Mouse (Mus musculus) spleen, postnatal 14 days (tissue): ENCODE measurements around the gene Klf1.

Experiments
- DNase-seq, 2 experiments: peaks; one replicate each; pipeline ENCODE4 v3.0.0; 2021 to 2022; ENCODE audit warnings: low spot score in 2 of 2

Gene Klf1

DNA sequence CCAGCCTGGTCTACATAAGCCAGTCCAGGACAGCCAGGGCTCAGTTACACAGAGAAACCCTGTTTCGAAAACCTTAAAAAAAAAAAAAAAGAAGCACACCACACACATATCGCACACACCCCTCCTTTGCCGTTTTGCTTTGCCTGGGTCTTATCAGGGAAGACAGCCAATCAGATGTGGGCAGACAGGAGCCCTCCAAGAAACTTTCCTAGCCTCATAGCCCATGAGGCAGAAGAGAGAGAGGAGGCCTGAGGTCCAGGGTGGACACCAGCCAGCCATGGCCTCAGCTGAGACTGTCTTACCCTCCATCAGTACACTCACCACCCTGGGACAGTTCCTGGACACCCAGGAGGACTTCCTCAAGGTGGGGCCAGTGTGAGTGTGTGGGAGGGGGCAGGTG is at the start of gene Klf1:
Gene Klf1, plus strand, starts transcription at position 177 of the 400 bp plus-strand sequence.
- peak; percentile 36 to 43 for DNase-seq

DNA sequence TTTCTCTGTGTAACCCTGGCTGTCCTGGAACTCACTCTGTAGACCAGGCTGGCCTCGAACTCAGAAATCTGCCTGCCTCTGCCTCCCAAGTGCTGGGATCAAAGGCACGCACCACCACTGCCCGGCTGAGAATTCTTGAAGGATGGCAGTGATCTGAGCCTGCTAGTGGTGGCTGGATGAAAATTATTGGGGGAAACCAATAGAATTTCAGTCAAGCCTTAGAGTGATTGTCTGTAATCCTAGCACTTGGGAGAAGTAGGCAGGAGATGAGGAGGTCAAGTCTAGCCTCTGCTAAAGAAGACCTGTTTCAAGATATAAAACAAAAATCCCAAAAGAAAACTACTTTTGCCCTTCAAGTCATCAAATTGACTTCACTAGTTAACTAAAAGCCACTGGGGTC is 45.3 kb upstream of the Klf1 start:
- DNase-seq, result no peak

DNA sequence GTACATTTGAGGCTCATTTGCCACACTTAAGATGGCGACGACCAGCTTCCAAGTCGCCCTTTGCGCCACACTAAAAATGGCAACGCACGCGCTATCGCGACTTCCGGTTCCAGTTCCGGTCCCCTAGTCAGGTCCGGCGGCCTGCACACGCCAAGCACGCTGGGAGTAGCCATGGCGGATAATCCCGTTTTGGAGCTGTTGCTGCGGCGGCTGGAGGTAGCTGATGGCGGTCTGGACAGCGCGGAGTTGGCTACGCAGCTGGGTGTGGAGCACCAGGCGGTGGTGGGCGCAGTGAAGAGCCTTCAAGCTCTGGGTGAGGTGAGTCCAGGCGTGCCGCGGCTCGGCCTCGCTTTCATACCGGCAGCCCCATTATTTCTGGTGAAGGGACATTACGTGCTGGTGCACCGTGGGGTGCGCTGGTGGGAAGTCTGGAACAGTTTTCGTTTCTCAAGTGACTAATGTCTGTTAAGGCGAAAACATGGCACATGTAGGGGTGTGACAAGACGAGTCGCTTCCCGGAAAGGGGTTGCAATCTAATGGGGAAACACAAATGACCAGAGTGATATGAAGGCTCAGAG is 44.8 kb upstream of the Klf1 start, which contains the start of gene Farsa:
Gene Farsa, plus strand, starts transcription at position 126 of the 578 bp plus-strand sequence.
- DNase-seq, result peak; percentile 82 to 90

DNA sequence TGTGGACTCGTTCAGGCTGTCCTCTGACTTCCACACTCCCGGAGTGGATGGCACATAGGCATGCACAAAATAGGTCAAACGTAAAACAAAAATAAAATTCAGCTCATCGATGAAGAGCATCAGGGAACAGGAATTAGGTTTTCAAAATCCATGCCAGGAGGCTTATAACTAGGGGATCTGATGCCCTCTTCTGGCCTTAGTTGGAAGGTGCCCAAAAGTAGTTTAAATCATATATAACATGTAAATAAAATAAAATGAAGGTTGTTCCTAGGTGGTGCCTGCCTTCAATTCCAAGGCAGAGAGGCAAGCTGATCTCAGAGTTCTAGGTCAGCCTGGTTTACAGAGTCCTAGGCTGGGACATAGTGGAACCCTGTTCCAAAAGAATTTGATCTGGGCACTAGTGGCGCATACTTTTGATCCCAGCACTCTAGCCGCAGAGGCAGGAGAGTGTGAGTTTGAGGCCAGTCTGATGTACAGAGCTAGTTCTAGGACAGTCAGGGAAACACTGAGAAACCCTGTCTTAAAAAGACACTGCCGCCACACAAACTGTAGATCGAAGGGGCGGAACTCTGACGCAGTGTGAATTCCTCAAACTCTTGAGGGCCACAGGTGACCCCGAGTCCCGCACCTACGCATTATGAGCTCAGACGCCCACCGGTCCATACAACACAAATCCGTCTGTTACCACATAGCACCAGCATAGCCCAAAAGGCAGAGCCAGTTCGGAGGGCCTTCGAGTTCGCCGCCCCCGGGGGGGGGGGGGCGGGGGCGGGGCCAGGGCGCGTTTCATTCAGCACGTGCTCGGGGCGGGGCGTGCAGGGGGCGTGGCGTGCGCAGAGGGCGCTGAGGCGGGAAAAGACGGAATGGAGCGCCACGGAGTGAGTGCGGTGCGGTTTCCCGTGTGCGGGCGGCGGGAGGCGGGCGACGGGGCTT is 30.1 kb upstream of the Klf1 start, which contains the start of gene Syce2:
Gene Syce2, plus strand, starts transcription at position 736 of the 933 bp plus-strand sequence.
- DNase-seq, result peak; percentile 82 to 85

DNA sequence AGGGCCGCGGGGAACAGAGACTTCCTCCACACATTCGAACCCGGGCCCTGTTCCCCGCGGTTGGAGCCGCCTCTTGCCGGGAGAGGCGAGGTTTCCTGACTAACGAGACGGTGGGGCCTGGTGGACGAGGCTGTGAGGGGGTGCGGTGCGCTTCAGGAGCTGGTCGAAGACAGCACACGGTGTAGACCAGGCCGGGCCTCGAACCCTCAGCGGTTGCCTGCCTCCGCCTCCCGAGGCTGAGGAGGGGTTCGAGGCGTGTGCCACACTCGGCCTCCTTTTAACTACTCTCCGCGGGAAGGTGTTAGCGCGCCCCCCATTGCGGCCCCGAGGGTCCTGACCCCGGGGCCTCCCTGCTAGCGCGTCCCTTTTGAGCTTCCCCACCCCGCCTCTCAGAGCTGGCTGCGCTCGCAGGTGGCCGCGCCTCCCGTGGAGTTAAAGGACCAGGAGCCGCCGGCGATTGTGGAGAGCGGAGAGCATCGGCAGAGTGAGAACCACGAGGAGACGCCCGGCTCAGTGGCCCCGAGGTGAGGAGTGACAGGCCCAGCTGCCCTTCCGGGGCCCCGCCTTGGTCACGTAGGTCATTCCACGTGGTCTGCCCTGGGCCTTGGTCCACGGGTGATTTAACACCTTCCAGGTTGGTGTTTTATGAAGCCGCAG is 29.3 kb upstream of the Klf1 start:
- DNase-seq, result peak in 1 of 2 experiments; percentile 32

DNA sequence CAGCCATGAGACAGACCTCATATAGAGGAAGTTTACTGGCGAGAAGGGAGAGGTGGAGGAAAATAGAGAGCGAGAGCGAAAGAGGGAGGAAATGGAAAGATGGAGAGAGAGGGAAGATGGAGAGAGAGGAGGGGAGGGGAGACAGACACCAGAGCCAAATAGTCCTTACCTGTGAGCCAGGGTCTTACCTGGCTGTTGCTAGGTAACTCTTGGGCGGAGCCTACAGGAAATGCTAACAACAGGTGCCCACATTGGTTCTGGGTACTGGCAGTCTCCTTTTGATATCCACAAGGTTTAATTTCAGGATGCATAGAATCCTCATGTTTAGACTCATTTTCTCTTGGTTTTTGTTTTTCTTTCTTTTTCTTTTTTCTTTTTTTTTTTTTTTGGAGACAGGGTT is 28.7 kb upstream of the Klf1 start:
- DNase-seq, result no peak

DNA sequence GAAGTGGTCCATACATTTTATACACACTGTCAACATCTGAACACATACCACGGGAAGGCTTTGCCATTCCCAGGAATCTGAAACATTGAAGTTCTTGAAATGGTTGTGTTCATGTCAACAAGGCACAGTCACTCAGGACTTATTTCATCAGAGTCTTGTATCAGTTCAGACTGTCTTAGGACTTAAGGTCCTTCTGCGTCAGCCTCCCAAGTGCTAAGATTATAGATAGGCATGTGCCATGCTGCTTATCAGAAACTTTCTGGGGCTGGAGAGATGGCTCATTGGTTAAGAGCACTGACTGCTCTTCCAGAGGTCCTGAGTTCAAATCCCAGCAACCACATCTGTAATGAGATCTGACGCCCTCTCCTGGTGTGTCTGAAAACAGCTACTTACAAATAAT is 27.4 kb upstream of the Klf1 start:
- no peak for DNase-seq

DNA sequence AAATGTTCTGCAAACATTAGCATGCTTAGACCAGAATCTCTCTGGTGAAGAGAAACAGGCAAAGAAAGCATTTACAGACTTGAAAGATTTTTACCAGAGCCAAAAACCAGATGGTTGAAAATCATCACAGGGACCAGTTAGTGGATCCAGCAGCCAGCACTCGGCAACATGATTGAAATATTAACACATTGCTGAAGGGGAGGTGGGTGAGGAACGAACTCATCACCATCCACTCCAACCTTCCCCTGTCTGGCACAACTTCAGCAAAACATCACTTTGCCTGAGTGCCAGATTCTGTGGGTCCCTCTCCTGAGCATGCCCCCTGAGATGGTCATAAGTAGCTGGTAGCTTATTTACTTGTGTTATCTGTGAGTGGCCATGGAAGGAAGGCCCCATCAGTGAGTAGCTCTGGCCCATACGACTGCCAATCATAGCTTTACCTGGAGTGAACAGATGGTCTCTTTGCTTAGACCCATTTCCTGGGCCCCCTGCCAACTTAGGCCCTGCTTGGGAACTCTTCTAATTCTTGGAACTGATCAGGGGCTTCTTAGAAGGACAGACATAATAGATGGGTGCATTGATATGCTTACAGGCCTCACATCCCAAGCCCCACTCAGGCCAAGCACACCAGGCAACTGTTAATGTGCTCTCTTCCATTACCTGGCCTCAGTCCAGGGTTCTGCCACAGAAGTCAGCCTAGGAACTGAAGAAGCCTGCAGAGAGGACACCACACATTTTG is 24.3 kb upstream of the Klf1 start:
- no peak for DNase-seq

DNA sequence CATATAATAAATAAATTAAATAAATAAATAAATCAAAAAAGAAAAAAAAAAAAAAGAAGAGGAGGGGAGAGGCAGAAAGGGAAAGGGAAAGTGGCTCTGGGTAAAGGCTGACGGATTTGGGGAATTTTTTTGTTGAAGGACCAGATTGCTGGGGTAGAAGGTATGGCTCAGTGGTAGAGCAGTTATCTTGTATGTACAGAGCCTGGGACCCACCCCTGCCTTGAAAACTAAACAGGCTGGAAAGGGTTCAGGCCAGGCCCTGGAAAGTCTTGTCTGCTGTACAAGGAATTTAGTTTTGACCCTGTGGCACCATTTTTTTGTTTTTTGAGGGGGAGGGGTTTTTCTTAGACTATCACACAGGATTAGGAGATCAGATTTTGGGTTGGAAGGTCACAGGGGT is 22.8 kb upstream of the Klf1 start:
- DNase-seq, result no peak

DNA sequence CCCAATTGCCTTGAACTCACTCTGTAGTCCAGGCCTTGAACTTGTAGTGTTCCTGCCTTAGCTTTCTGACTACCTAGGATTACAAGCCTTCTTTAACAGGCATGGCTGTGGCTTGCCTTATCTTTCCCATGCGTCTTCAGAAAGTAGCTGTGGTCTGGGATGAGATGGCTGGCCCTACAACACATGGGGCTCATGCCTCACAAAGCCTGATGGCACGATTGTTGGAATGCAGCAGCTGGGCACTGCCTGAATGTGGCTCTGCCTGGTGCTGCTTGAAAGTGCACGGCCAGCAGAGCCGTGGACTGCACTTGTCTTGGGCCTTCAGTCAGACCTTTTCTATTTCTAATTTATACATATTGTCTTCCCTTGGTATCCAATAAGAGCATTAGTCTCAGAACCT is 17.0 kb upstream of the Klf1 start:
- DNase-seq, result no peak

DNA sequence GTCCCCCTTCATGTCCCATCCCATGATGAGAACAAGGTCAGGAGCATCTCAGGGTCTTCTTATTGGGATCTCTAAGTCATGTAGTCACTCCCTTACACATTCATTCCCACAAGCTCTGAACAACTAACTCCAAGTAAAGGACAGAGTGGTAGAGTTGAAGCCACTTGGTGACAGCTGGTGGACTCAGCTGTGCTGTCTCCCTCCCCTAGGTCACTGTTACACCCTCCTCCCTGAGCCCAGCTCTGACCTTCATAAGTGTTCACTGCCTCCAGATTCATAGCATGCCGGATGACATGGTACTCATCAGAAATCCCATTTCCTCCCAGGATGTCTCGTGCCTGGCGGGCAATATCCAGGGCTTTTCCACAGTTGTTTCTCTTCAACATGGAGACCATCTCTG is 13.4 kb upstream of the Klf1 start:
- DNase-seq, result no peak

DNA sequence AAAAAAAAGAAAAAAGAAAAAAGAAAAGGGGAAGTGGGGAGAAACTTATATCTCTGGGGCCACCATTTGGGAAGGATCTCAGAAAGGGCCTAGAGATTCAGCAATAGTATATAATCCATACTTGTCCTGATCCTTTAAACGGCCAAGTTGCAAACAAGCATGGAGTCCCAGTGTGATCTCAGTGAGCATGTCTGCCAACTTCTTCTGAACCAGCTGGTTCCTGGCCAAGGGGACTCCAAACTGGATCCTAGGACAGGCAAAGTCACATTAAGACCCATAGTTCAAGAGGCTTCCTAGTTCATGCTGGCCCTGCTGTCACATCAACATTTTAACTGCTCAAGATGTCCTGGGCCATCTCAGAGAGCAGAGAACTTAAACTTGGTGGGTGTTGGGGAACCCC is 12.6 kb upstream of the Klf1 start:
- no peak for DNase-seq

DNA sequence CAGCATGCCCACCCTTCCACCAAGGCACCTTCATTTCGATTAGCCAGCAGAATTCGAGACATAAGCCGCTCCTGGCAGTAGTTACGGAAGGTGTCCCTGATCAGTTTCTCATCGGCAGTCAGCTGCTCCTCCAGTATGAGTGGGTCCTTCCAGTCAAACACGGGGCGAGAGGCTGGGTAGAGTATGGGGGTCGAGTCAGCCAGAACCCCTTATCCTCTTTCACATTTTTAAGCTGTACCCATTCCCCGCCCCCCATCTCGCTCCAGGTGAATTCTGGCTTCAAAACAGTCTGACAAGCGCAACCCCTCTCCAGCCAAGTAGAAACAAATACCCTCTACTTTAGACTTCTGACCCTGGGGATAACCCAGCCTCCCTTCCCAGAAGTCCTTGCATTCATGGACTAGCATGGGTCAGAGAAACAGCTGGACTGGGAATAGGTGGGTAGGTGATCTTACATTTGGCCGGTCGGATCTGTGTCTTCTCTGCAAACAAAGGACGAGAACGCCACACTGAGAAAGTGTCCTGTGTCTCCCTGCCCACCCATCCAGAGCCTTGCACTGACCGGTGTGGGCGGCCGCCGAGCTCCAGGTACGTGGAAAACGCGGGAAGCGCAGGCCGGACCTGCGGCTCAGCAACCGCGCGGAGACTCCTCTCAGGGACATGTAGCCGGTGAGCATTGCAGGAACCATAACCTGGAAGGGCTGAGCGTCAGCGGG is 8.6 kb upstream of the Klf1 start:
- no peak for DNase-seq

DNA sequence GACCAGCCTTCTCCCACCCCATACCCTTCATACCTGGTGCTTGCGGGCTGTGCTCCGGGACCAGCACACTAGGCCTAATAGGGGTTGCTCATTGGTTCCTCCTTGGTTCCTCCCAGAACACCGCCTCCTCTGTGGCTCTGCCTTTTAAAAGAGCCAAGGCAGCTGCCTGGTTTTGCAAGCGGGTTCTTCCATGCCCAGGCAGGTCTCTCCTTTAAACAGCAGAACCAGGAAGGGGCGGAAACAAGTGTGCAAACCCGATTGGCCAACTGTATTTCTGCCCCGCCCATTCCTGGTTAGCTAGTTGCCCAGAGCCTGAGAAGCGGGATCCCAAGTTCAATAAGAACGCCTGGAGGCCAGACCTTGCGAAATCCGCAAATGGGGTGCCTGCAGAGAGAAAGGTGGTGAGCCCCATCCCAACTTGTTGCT is 8.0 kb upstream of the Klf1 start, which contains the start of gene Gcdh:
Gene Gcdh, minus strand, starts transcription at position 213 of the 426 bp plus-strand sequence.
- peak; percentile 74 to 80 for DNase-seq

DNA sequence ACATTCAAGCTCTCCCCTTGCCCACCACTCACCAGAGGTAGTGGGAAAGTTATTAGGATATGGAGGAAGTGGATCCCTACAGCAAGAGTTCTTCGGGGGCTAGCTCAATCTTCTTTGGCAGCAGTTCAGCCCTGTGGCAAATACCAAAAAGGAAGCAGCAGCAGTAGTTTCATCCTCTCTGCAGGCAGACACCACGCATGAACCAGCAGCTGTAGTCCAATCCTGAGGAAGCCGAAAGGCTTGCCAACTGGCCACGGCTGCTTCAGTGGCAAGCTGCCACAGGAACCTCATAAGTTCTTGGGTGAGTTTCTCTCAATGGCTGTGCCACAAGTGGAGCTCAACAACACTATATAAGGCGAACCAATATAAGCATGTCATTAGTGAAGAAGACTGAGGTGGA is 5.8 kb upstream of the Klf1 start:
- no peak for DNase-seq

DNA sequence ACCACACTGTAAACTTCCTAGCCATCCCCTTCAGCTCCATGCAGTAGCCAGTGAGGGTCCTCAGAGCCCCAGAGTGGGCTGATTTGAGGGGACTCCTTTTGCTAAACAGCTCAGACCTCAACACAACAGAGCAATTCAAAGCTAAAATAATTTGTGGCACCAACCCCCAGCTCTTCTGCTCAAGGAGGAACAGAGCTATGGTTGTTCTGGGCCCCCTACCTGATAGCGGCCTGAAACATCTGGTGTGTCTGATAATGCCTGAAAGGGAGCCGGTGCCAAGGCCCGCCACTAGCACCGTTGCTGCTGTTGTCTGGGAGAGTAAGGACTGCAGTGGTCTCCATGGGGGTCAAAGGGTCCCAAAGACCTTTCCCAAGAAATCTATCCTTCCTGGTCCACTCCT is 657 bp upstream of the Klf1 start:
- DNase-seq, result peak; percentile 54 to 66

DNA sequence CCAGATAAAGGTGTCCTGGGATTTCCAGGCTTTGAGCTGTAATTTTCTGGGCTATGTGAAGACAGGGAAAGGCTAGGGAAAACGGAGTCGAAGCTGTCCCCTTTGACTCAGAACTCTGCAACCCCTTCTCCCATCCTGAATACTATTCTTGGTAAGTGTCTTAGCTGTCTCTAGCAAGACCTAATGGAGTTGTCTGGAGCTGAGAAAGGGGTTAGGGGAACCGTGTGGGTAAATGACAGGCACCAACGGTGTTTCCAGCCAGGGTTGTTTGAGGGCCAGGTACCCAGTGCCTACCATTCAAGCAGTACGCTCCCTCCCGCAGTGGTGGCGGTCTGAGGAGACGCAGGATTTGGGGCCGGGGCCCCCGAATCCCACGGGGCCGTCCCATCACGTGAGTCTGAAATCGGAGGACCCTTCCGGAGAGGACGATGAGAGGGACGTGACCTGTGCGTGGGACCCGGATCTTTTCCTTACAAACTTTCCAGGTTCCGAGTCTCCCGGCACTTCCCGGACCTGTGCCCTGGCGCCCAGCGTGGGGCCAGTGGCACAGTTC is 715 bp downstream of the Klf1 start:
- no peak for DNase-seq

DNA sequence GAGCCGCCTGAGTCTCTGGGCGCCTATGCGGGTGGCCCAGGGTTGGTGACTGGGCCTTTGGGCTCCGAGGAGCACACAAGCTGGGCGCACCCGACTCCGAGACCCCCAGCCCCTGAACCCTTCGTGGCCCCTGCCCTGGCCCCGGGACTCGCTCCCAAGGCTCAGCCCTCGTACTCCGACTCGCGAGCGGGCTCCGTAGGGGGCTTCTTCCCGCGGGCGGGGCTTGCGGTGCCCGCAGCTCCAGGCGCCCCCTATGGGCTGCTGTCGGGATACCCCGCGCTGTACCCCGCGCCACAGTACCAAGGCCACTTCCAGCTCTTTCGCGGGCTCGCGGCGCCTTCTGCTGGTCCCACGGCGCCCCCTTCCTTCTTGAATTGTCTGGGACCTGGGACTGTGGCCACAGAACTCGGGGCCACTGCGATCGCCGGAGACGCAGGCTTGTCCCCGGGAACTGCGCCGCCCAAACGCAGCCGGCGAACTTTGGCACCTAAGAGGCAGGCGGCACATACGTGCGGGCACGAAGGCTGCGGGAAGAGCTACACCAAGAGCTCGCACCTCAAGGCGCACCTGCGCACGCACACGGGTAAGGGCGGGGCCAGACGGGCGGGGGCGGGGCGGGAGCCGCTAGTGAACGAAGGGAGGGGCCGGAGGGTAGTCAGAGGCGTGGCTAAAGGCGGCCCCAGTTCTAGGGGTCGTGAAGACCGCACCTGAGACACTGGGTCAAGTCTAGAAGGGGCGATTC is 1.4 kb downstream of the Klf1 start:
- DNase-seq, result peak; percentile 89 to 92

DNA sequence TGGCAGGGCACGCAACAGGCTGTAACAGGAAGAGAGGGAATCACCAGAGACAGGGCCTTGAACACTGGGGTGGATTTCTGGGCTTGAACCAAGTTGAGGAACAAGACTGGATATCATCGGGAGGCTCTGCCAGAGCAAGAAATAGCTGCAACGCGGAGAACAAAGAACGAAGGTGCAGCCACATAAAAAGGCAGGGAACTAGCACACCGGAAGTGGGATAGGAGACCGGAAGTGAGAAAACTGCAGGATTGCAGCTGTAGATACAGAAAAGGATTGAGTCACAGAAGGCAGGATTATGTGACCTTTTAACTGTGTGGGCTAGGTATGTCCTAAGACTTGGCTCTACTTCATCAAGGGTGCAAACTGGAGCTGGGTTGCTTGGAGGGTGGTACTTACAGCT is 2.6 kb downstream of the Klf1 start:
- DNase-seq, result no peak

DNA sequence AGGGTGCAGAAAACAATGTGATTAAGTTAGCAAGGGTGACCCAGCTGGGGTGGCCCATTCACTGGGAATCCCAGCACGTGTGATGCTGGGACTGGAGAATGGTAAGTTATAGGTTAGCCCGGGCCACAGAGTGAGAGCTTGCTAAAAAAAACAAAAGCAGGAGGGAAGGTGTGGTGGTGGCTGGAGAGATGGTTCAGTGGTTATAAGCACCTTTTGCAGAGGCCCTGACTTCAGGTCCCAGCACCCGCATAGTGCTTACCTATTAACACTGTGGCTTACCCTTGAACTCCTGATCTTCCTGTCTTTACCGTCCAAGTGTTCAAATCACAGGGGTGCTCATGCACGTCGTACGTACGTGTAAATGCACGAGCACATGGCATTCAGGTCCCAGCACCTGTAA is 5.3 kb downstream of the Klf1 start:
- DNase-seq, result no peak
